Mouse (Mus musculus) stomach, embryonic 16.5 days (tissue): Measurements from ENCODE around the gene Zswim8. TPM values are rescaled to one million over a fixed set of nuclear protein-coding genes. Genes with fewer than 3 reads are reported as not detected.

Experiments used
- ATAC-seq: fragments of 200-750 bp; cut with Nextera tagmentation; 2 replicates; pipeline ENCODE4 v1.8.0; 2017; ENCODE audit warnings: moderate number of reproducible peaks, moderate TSS enrichment; ENCODE audit not compliant: insufficient read depth, low FRiP score
- H3K27ac ChIP-seq: fragments of 300-500 bp; sonication (generic); 2 replicates; pipeline ENCODE4 v1.5.1; 2014; ENCODE audit warnings: low read length
- H3K27me3 ChIP-seq: fragments of 300-500 bp; sonication (generic); 2 replicates; pipeline ENCODE4 v1.6.1; 2014; ENCODE audit warnings: low read length, control low read depth, mixed read lengths; ENCODE audit not compliant: control insufficient read depth, insufficient read depth
- H3K36me3 ChIP-seq: fragments of 300-500 bp; sonication (generic); 2 replicates; pipeline ENCODE4 v1.6.1; 2014; ENCODE audit warnings: low read length; ENCODE audit not compliant: control insufficient read depth, insufficient read depth
- H3K4me1 ChIP-seq: fragments of 300-500 bp; sonication (generic); 2 replicates; pipeline ENCODE4 v1.6.1; 2014; ENCODE audit warnings: low read length, control low read depth, mixed read lengths; ENCODE audit not compliant: control insufficient read depth, insufficient read depth
- H3K4me2 ChIP-seq: fragments of 300-500 bp; sonication (generic); 2 replicates; pipeline ENCODE4 v1.6.1; 2014; ENCODE audit warnings: low read depth, low read length, mixed read lengths
- H3K4me3 ChIP-seq: fragments of 300-500 bp; sonication (generic); replicated peaks from 2 replicates; pipeline ENCODE4 v1.5.1; 2014; ENCODE audit warnings: mild to moderate bottlenecking, low read length
- H3K9ac ChIP-seq: fragments of 300-500 bp; sonication (generic); 2 replicates; pipeline ENCODE4 v1.6.1; 2014; ENCODE audit warnings: low read length
- H3K9me3 ChIP-seq: fragments of 300-500 bp; sonication (generic); replicated peaks from 2 replicates; pipeline ENCODE4 v1.6.1; 2016; ENCODE audit warnings: low read length, control low read depth; ENCODE audit not compliant: control insufficient read depth
- WGBS: fragments of 180-500 bp; shearing (Covaris S2); extraction: QIAGEN DNeasy Blood & Tissue Kit; methylation state at CpG from one replicate; pipeline ENCODE4 v1.1.7; 2014; 5-methylcytosine and 5-hydroxymethylcytosine counted together
- polyA plus RNA-seq: library from polyadenylated mRNA; unstranded; fragments of >200 nt; fragmentation: Nextera tagmentation; extraction: Ambion mirVana; gene quantifications from 2 replicates; pipeline ENCODE4 v1.2.1, GENCODE M21; 2015

The Zswim8 gene
- polyA plus RNA-seq, 1 experiment from 2014 or later, result 23.2 TPM

GRCm38 (mm10) chr14:20749494-20750051, 42.2 kb downstream of the Zswim8 start:
- ATAC-seq, result no peak
- no peaks in the 10 kb centered on the region for H3K9me3 ChIP-seq
- 84% methylated on average over 4 of the region's 4 CpGs for WGBS

GRCm38 (mm10) chr14:20750503-20750902, 43.2 kb downstream of the Zswim8 start:
- no peak for ATAC-seq
- Histone ChIP-seq H3K4me3 (no peak overlapping the region), H3K9ac (no peak overlapping the region), H3K27ac (0 out of 2 replicates have a peak overlapping the region, but pooled peaks have one; percentile 3), H3K4me2 (no peak overlapping the region), H3K27me3 (no peaks in the 10 kb centered on the region), H3K4me1 (no peaks in the 10 kb centered on the region), H3K9me3 (no peaks in the 10 kb centered on the region), H3K36me3 (0 out of 2 replicates have a peak, but pooled peaks cover 10% of the 10 kb centered on the region)
- WGBS, result 76% methylated on average over 5 of the region's 5 CpGs

More at GRCm38 (mm10) chr14:20749494-20750051, 42.2 kb downstream of the Zswim8 start:
- Histone ChIP-seq H3K27ac (no peak overlapping the region), H3K4me3 (no peak overlapping the region), H3K9ac (no peak overlapping the region), H3K4me1 (no peaks in the 10 kb centered on the region), H3K4me2 (no peak overlapping the region), H3K36me3 (0 out of 2 replicates have a peak, but pooled peaks cover 3% of the 10 kb centered on the region), H3K27me3 (no peaks in the 10 kb centered on the region)

GRCm38 (mm10) chr14:20753792-20754191, 46.4 kb downstream of the Zswim8 start:
- H3K36me3 ChIP-seq, result peaks cover 17% of the 10 kb centered on the region
- H3K9ac ChIP-seq, result no peak overlapping the region
- ATAC-seq, result no peak
- WGBS, result 69% methylated on average over 3 of the region's 3 CpGs
- no peaks in the 10 kb centered on the region for H3K27me3 ChIP-seq
- H3K9me3 ChIP-seq, result no peaks in the 10 kb centered on the region
- H3K4me2 ChIP-seq, result no peak overlapping the region
- no peak overlapping the region for H3K4me3 ChIP-seq
- no peak overlapping the region for H3K27ac ChIP-seq
- no peaks in the 10 kb centered on the region for H3K4me1 ChIP-seq

GRCm38 (mm10) chr14:20757370-20757907, 50.1 kb downstream of the Zswim8 start:
- no peak for ATAC-seq
- H3K4me1 ChIP-seq, result no peaks in the 10 kb centered on the region
- H3K4me2 ChIP-seq, result no peak overlapping the region
- WGBS, result 91% methylated on average over 22 of the region's 22 CpGs
- H3K9ac ChIP-seq, result no peak overlapping the region
- H3K9me3 ChIP-seq, result no peaks in the 10 kb centered on the region
- no peak overlapping the region for H3K4me3 ChIP-seq
- H3K27me3 ChIP-seq, result no peaks in the 10 kb centered on the region
- no peak overlapping the region for H3K27ac ChIP-seq
- H3K36me3 ChIP-seq, result peaks cover 31% of the 10 kb centered on the region

- H3K4me2 ChIP-seq, result no peak overlapping the region
- no peaks in the 10 kb centered on the region for H3K9me3 ChIP-seq
- H3K27me3 ChIP-seq, result no peaks in the 10 kb centered on the region
- 72% methylated on average over 8 of the region's 8 CpGs for WGBS
- no peaks in the 10 kb centered on the region for H3K4me1 ChIP-seq
- H3K9ac ChIP-seq, result no peak overlapping the region
- H3K36me3 ChIP-seq, result peaks cover 31% of the 10 kb centered on the region
- H3K4me3 ChIP-seq, result no peak overlapping the region
- ATAC-seq, result no peak
- H3K27ac ChIP-seq, result no peak overlapping the region
Observed at GRCm38 (mm10) chr14:20758768-20759435, 51.5 kb downstream of the Zswim8 start.

GRCm38 (mm10) chr14:20764942-20765341, 57.6 kb downstream of the Zswim8 start:
- WGBS, result 84% methylated on average over 5 of the region's 5 CpGs
- H3K9ac ChIP-seq, result no peak overlapping the region
- no peaks in the 10 kb centered on the region for H3K4me1 ChIP-seq
- H3K27me3 ChIP-seq, result no peaks in the 10 kb centered on the region
- peak overlapping the region; percentile 55 for H3K27ac ChIP-seq
- ATAC-seq, result no peak
- no peak overlapping the region for H3K4me2 ChIP-seq
- peaks cover 10% of the 10 kb centered on the region for H3K36me3 ChIP-seq
- no peak overlapping the region for H3K4me3 ChIP-seq
- no peaks in the 10 kb centered on the region for H3K9me3 ChIP-seq

- peak overlapping the region; percentile 55; the same call in 1 of the 2 replicates for H3K27ac ChIP-seq
- no peaks in the 10 kb centered on the region for H3K4me1 ChIP-seq
- WGBS, result 27% methylated on average over 12 of the region's 12 CpGs
- 0 out of 2 replicates have a peak overlapping the region, but pooled peaks have one; percentile 1 for H3K4me2 ChIP-seq
- ATAC-seq, result peak; percentile 84
- H3K27me3 ChIP-seq, result no peaks in the 10 kb centered on the region
- no peak overlapping the region for H3K9ac ChIP-seq
- peaks cover 3% of the 10 kb centered on the region; the same call in 1 of the 2 replicates for H3K36me3 ChIP-seq
- H3K4me3 ChIP-seq, result no peak overlapping the region
- H3K9me3 ChIP-seq, result no peaks in the 10 kb centered on the region
Observed at GRCm38 (mm10) chr14:20765642-20766258, 58.4 kb downstream of the Zswim8 start.

GRCm38 (mm10) chr14:20767936-20768335, 60.6 kb downstream of the Zswim8 start:
- Histone ChIP-seq H3K36me3 (peaks cover 3% of the 10 kb centered on the region; the same call in 1 of the 2 replicates), H3K9me3 (no peaks in the 10 kb centered on the region), H3K4me2 (no peak overlapping the region), H3K27ac (peak overlapping the region; percentile 69), H3K27me3 (no peaks in the 10 kb centered on the region), H3K9ac (no peak overlapping the region; the same call in 1 of the 2 replicates), H3K4me1 (no peaks in the 10 kb centered on the region), H3K4me3 (no peak overlapping the region)
- no peak for ATAC-seq
- WGBS, result 88% methylated on average over 7 of the region's 7 CpGs

- no peaks in the 10 kb centered on the region for H3K27me3 ChIP-seq
Observed at GRCm38 (mm10) chr14:20768581-20768980, 61.2 kb downstream of the Zswim8 start.

More at GRCm38 (mm10) chr14:20768581-20768980, 61.2 kb downstream of the Zswim8 start:
- Histone ChIP-seq H3K27ac (peak overlapping the region; percentile 74), H3K4me1 (peaks cover 4% of the 10 kb centered on the region; the same call in 1 of the 2 replicates), H3K36me3 (peaks cover 3% of the 10 kb centered on the region; the same call in 1 of the 2 replicates), H3K4me2 (no peak overlapping the region), H3K9me3 (no peaks in the 10 kb centered on the region), H3K4me3 (no peak overlapping the region), H3K9ac (no peak overlapping the region)
- peak; percentile 57; the same call in 1 of the 2 replicates for ATAC-seq
- WGBS, result 63% methylated on average over 5 of the region's 5 CpGs
